ENCODE assay signal across 26 mouse cellular contexts in the genomic region with DNA sequence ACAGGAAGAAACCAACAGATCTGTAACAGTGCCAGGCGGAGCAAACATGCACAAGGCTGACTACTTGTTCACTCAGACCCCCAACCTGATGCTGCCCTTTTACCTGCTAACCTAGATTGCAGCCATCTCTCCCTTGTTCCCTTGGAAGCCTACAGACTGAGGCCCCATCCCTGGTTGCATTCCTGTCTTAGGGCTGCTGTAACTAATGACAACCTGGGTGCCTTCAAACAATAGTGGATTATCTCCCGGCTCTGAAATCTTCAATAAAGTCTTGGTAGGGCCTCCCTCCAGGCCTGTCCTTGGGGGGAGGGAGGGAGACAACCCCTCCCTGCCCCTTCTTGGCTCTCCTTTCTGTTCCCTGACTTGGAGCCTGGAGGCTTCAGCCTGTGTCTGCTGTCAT. TPM values are rescaled to one million over a fixed set of nuclear protein-coding genes. Genes with fewer than 3 reads are reported as not detected.
DNase-seq lines count a peak whose midpoint lies in the region; ATAC-seq and TF ChIP-seq lines count a peak whose summit lies in the region.
"Had no signal": no experiment of that assay in that cellular context is flagged by ENCODE, and none has a peak within 500 bp of the region (broad histone marks: within the 10 kb centered on the region; RNA-seq: fewer than 3 reads in every experiment).

No protein-coding gene starts in this region.

- TF ChIP-seq CTCF in brain, embryonic 14.5 days (IDR thresholded peaks at IDR 0.05; ENCODE audit: borderline replicate concordance, extremely low read depth, insufficient read depth, insufficient read length): no peak
- TF ChIP-seq CTCF in hindbrain, postnatal 0 days (IDR thresholded peaks at IDR 0.05; ENCODE audit: low read depth): no peak

- H3K27ac ChIP-seq in forebrain, embryonic 12.5 days: peak overlapping the region; percentile 15; the same call in 1 of the 2 replicates
- H3K27ac ChIP-seq in forebrain, embryonic 15.5 days (replicated peaks): no peak overlapping the region
- H3K27ac ChIP-seq in hindbrain, embryonic 11.5 days (ENCODE audit: low read depth, low read length): no peak overlapping the region
- no peak overlapping the region for H3K27ac ChIP-seq in hindbrain, postnatal 0 days
- H3K27ac ChIP-seq: embryonic facial prominence, embryonic 12.5 days; heart, embryonic 13.5 days; intestine, embryonic 15.5 days; kidney, postnatal 0 days; liver, embryonic 12.5 days; stomach, embryonic 15.5 days had no signal

- no peaks in the 10 kb centered on the region for H3K9me3 ChIP-seq in forebrain, embryonic 12.5 days
- no peaks in the 10 kb centered on the region for H3K9me3 ChIP-seq in forebrain, embryonic 15.5 days
- no peaks in the 10 kb centered on the region for H3K9me3 ChIP-seq in hindbrain, embryonic 11.5 days (ENCODE audit: control insufficient read depth, low read length)
- H3K9me3 ChIP-seq in hindbrain, postnatal 0 days (ENCODE audit: low read length): no peaks in the 10 kb centered on the region
- H3K9me3 ChIP-seq: embryonic facial prominence, embryonic 12.5 days; heart, embryonic 13.5 days; intestine, embryonic 15.5 days; liver, embryonic 12.5 days; stomach, embryonic 15.5 days had no signal

- TF ChIP-seq POLR2A in brain, embryonic 14.5 days (IDR thresholded peaks at IDR 0.05; ENCODE audit: borderline replicate concordance, extremely low read depth, insufficient read depth, insufficient read length, poor library complexity, severe bottlenecking): no peak

- WGBS in forebrain, embryonic 12.5 days: 38% methylated on average over 2 of the region's 2 CpGs
- 34% methylated on average over 2 of the region's 2 CpGs for WGBS in forebrain, embryonic 15.5 days
- 42% methylated on average over 2 of the region's 2 CpGs for WGBS in hindbrain, embryonic 11.5 days
- 40% methylated on average over 2 of the region's 2 CpGs for WGBS in hindbrain, postnatal 0 days

- H3K4me3 ChIP-seq in forebrain, embryonic 12.5 days (replicated peaks): no peak overlapping the region
- H3K4me3 ChIP-seq in forebrain, embryonic 15.5 days: no peak overlapping the region
- H3K4me3 ChIP-seq in hindbrain, embryonic 11.5 days (ENCODE audit: low read depth, low read length): no peak overlapping the region
- H3K4me3 ChIP-seq in hindbrain, postnatal 0 days (ENCODE audit: low read length): no peak overlapping the region
- H3K4me3 ChIP-seq: embryonic facial prominence, embryonic 12.5 days; heart, embryonic 13.5 days; intestine, embryonic 15.5 days; liver, embryonic 12.5 days; megakaryocyte, embryonic 14.5 days; stomach, embryonic 15.5 days had no signal

- no peak for ATAC-seq in forebrain, embryonic 12.5 days (ENCODE audit: low FRiP score)
- ATAC-seq in forebrain, embryonic 15.5 days (replicated peaks): no peak
- ATAC-seq in hindbrain, embryonic 11.5 days (ENCODE audit: low FRiP score): peak; percentile 33
- peak; percentile 55 for ATAC-seq in hindbrain, postnatal 0 days
- ATAC-seq: CD4-positive, CD25-positive, alpha-beta regulatory T cell, adult 4 months; intestine, embryonic 15.5 days; liver, embryonic 12.5 days; liver, postnatal 0 days had no signal

- H3K4me1 ChIP-seq in forebrain, embryonic 12.5 days: peaks cover 29% of the 10 kb centered on the region
- peaks cover 5% of the 10 kb centered on the region; the same call in 1 of the 2 replicates for H3K4me1 ChIP-seq in forebrain, embryonic 15.5 days
- H3K4me1 ChIP-seq in hindbrain, embryonic 11.5 days (replicated peaks; ENCODE audit: control insufficient read depth, insufficient read depth, low read length): peaks cover 7% of the 10 kb centered on the region; the same call in 1 of the 2 replicates
- H3K4me1 ChIP-seq in hindbrain, postnatal 0 days (ENCODE audit: insufficient read depth, low read length): 0 out of 2 replicates have a peak, but pooled peaks cover 5% of the 10 kb centered on the region
- H3K4me1 ChIP-seq: intestine, embryonic 15.5 days; stomach, embryonic 15.5 days had no signal

- no peak overlapping the region for H3K4me2 ChIP-seq in forebrain, embryonic 12.5 days
- H3K4me2 ChIP-seq in forebrain, embryonic 15.5 days (replicated peaks): no peak overlapping the region
- H3K4me2 ChIP-seq in hindbrain, embryonic 11.5 days (replicated peaks; ENCODE audit: low read depth, low read length): no peak overlapping the region
- no peak overlapping the region for H3K4me2 ChIP-seq in hindbrain, postnatal 0 days (ENCODE audit: low read depth, low read length)
- H3K4me2 ChIP-seq: embryonic facial prominence, embryonic 12.5 days; heart, embryonic 13.5 days; intestine, embryonic 15.5 days; liver, embryonic 12.5 days; stomach, embryonic 15.5 days had no signal

- no peaks in the 10 kb centered on the region for H3K36me3 ChIP-seq in forebrain, embryonic 12.5 days (replicated peaks)
- no peaks in the 10 kb centered on the region for H3K36me3 ChIP-seq in forebrain, embryonic 15.5 days
- H3K36me3 ChIP-seq in hindbrain, embryonic 11.5 days (ENCODE audit: control insufficient read depth, insufficient read depth, low read length): no peaks in the 10 kb centered on the region
- H3K36me3 ChIP-seq in hindbrain, postnatal 0 days (ENCODE audit: insufficient read depth, low read length): no peaks in the 10 kb centered on the region
- H3K36me3 ChIP-seq: embryonic facial prominence, embryonic 12.5 days; heart, embryonic 13.5 days; intestine, embryonic 15.5 days; liver, embryonic 12.5 days; stomach, embryonic 15.5 days had no signal

- no peak overlapping the region for H3K9ac ChIP-seq in forebrain, embryonic 12.5 days
- no peak overlapping the region for H3K9ac ChIP-seq in forebrain, embryonic 15.5 days (replicated peaks)
- H3K9ac ChIP-seq in hindbrain, embryonic 11.5 days (ENCODE audit: low read depth, low read length): no peak overlapping the region
- H3K9ac ChIP-seq in hindbrain, postnatal 0 days (replicated peaks; ENCODE audit: low read length): no peak overlapping the region
- H3K9ac ChIP-seq: embryonic facial prominence, embryonic 12.5 days; heart, embryonic 13.5 days; intestine, embryonic 15.5 days; liver, embryonic 12.5 days; liver, postnatal 0 days; stomach, embryonic 15.5 days had no signal

- peak; percentile 56 for DNase-seq in brain, embryonic 14.5 days (ENCODE audit: low read depth)
- DNase-seq in hindbrain, embryonic 11.5 days (ENCODE audit: low spot score): no peak
- DNase-seq in hindbrain, postnatal 0 days (ENCODE audit: low spot score): peak; percentile 10
- no peak for DNase-seq in lung, postnatal 4 days
- no peak for DNase-seq in right cerebral cortex, postnatal 36 days (ENCODE audit: low spot score in 2 of 2)
- no peak for DNase-seq in heart, adult 18-20 months
- DNase-seq: adrenal gland, postnatal 36 days; cerebellum, adult 8-10 months; cerebellum, postnatal 25 days; heart, postnatal 10 days; kidney, adult 8-10 months; kidney, postnatal 4 days; left cerebral cortex, postnatal 4 days; liver, postnatal 0 days; lung, postnatal 36 days had no signal

- no peaks in the 10 kb centered on the region for H3K27me3 ChIP-seq in forebrain, embryonic 12.5 days
- H3K27me3 ChIP-seq in forebrain, embryonic 15.5 days: no peaks in the 10 kb centered on the region
- no peaks in the 10 kb centered on the region for H3K27me3 ChIP-seq in hindbrain, embryonic 11.5 days (ENCODE audit: control insufficient read depth, insufficient read depth, low read length)
- no peaks in the 10 kb centered on the region for H3K27me3 ChIP-seq in hindbrain, postnatal 0 days (ENCODE audit: insufficient read depth, low read length)
- H3K27me3 ChIP-seq: embryonic facial prominence, embryonic 12.5 days; intestine, embryonic 15.5 days; stomach, embryonic 15.5 days had no signal

RNA-seq across cellular contexts. Expression of a gene that starts 34.1 kb away (rescaled TPM):
- polyA plus RNA-seq in forebrain, embryonic 12.5 days (2016; fragmentation: Nextera tagmentation; extraction: Ambion mirVana): 2.7 and 5.5 TPM in 2 replicates
- 8.9 and 10.3 TPM in 2 replicates for polyA plus RNA-seq in forebrain, embryonic 15.5 days (2015; fragmentation: Nextera tagmentation; extraction: Ambion mirVana)
- 50.2 and 85.2 TPM in 2 replicates for polyA plus RNA-seq in brain, embryonic 14.5 days (2012; rRNA removed)
- polyA plus RNA-seq in hindbrain, embryonic 11.5 days (2014; fragmentation: Nextera tagmentation; extraction: Ambion mirVana): 2.1 and 2.4 TPM in 2 replicates
- 93.4 and 114 TPM in 2 replicates for total RNA-seq in hindbrain, postnatal 0 days (2014; rRNA removed)
- 11.9 and 17.4 TPM in 2 replicates for polyA plus RNA-seq in hindbrain, postnatal 0 days (2015; fragmentation: Nextera tagmentation; extraction: Ambion mirVana)
- 10 to 100 TPM; 35.5 to 37.1 TPM for total RNA-seq in heart, adult 18-20 months (2021)
- total RNA-seq: hematopoietic stem cell, adult 5-6 weeks had no signal
- polyA plus RNA-seq: CD4-positive, CD25-positive, alpha-beta regulatory T cell, adult 4 months had no signal

RNA-seq across cellular contexts. Expression of a gene that starts 50.2 kb away (rescaled TPM):
- 3.6 TPM in 2 replicates for polyA plus RNA-seq in forebrain, embryonic 12.5 days (2016; fragmentation: Nextera tagmentation; extraction: Ambion mirVana)
- 6.7 and 6.8 TPM in 2 replicates for polyA plus RNA-seq in forebrain, embryonic 15.5 days (2015; fragmentation: Nextera tagmentation; extraction: Ambion mirVana)
- 20.2 and 24.8 TPM in 2 replicates for polyA plus RNA-seq in brain, embryonic 14.5 days (2012; rRNA removed)
- 1.5 and 1.8 TPM in 2 replicates for polyA plus RNA-seq in hindbrain, embryonic 11.5 days (2014; fragmentation: Nextera tagmentation; extraction: Ambion mirVana)
- 33.7 and 35.0 TPM in 2 replicates for total RNA-seq in hindbrain, postnatal 0 days (2014; rRNA removed)
- 9.0 and 10.9 TPM in 2 replicates for polyA plus RNA-seq in hindbrain, postnatal 0 days (2015; fragmentation: Nextera tagmentation; extraction: Ambion mirVana)
- total RNA-seq in heart, adult 18-20 months (2021): 1 to 10 TPM; 3.3 TPM
- total RNA-seq: hematopoietic stem cell, adult 5-6 weeks had no signal
- polyA plus RNA-seq: CD4-positive, CD25-positive, alpha-beta regulatory T cell, adult 4 months had no signal

Comparison
In these comparisons a context has a peak if more than half of its experiments do, and no peak if none do; other contexts are left out.
1. DNase-seq: peak in brain, embryonic 14.5 days (single experiment) and hindbrain, postnatal 0 days (single experiment); none in hindbrain, embryonic 11.5 days (single experiment), lung, postnatal 4 days (0 of 2), right cerebral cortex, postnatal 36 days (0 of 2) and heart, adult 18-20 months (0 of 2).
2. ATAC-seq: peak in hindbrain, embryonic 11.5 days (single experiment) and hindbrain, postnatal 0 days (single experiment); none in forebrain, embryonic 12.5 days (single experiment) and forebrain, embryonic 15.5 days (single experiment).